Mouse (Mus musculus) intestine, postnatal 0 days (tissue): ENCODE data around the gene Slc16a2. TPM values are rescaled to one million over a fixed set of nuclear protein-coding genes. Genes with fewer than 3 reads are reported as not detected.
A peak's percentile ranks its signal among the peaks of the same experiment; 100 is the strongest.

ENCODE experiments used
- ATAC-seq: fragments of 200-750 bp; cut with Nextera tagmentation; 2 replicates; pipeline ENCODE4 v1.8.0; 2017; ENCODE audit warnings: mild to moderate bottlenecking, moderate TSS enrichment, moderate library complexity
- H3K27ac ChIP-seq: fragments of 300-500 bp; sonication (generic); 2 replicates; pipeline ENCODE4 v1.5.1; 2014; ENCODE audit warnings: mild to moderate bottlenecking, low read depth, low read length, moderate library complexity
- H3K27me3 ChIP-seq: fragments of 300-500 bp; sonication (generic); replicated peaks from 2 replicates; pipeline ENCODE4 v1.6.1; 2014; ENCODE audit warnings: low read length, mixed read lengths; ENCODE audit not compliant: control insufficient read depth, insufficient read depth
- H3K36me3 ChIP-seq: fragments of 300-500 bp; sonication (generic); 2 replicates; pipeline ENCODE4 v1.6.1; 2014; ENCODE audit warnings: mild to moderate bottlenecking, moderate library complexity; ENCODE audit not compliant: control insufficient read depth, insufficient read depth
- H3K4me1 ChIP-seq: fragments of 300-500 bp; sonication (generic); replicated peaks from 2 replicates; pipeline ENCODE4 v1.6.1; 2014; ENCODE audit warnings: antibody characterized with exemption, low read length, mixed read lengths; ENCODE audit not compliant: control insufficient read depth, insufficient read depth
- H3K4me2 ChIP-seq: fragments of 300-500 bp; sonication (generic); replicated peaks from 2 replicates; pipeline ENCODE4 v1.6.1; 2014; ENCODE audit warnings: low read depth, mild to moderate bottlenecking, moderate library complexity
- H3K4me3 ChIP-seq: fragments of 300-500 bp; sonication (generic); 2 replicates; pipeline ENCODE4 v1.5.1; 2014; ENCODE audit warnings: low read depth, low read length
- H3K9ac ChIP-seq: fragments of 300-500 bp; sonication (generic); 2 replicates; pipeline ENCODE4 v1.6.1; 2014; ENCODE audit warnings: mild to moderate bottlenecking, low read depth, low read length
- H3K9me3 ChIP-seq: fragments of 300-500 bp; sonication (generic); 2 replicates; pipeline ENCODE4 v1.6.1; 2016; ENCODE audit warnings: mixed run types; ENCODE audit not compliant: control insufficient read depth
- CTCF ChIP-seq: sonication (generic); IDR thresholded peaks from 2 replicates; pipeline ENCODE4 v1.5.1; 2016; ENCODE audit warnings: low read depth, mild to moderate bottlenecking, control low read depth, antibody characterized with exemption, moderate library complexity
- WGBS: fragments of 180-500 bp; shearing (Covaris S2); extraction: QIAGEN DNeasy Blood & Tissue Kit; methylation state at CpG from one replicate; pipeline ENCODE4 v1.1.7; 2014; 5-methylcytosine and 5-hydroxymethylcytosine counted together
- polyA plus RNA-seq: library from polyadenylated mRNA; unstranded; fragments of >200 nt; fragmentation: Nextera tagmentation; extraction: Ambion mirVana; gene quantifications from 2 replicates; pipeline ENCODE4 v1.2.1, GENCODE M21; 2015

Slc16a2 gene
- polyA plus RNA-seq, 1 experiment from 2014 or later = 5.9 TPM

- Histone ChIP-seq H3K4me1 (no peaks in the 10 kb centered on the region), H3K36me3 (no peaks in the 10 kb centered on the region), H3K4me3 (no peak overlapping the region), H3K27me3 (no peaks in the 10 kb centered on the region; the same call in 1 of the 2 replicates), H3K27ac (no peak overlapping the region), H3K4me2 (no peak overlapping the region), H3K9ac (no peak overlapping the region), H3K9me3 (no peaks in the 10 kb centered on the region)
- ATAC-seq = no peak
- WGBS = 54% methylated on average over 4 of the region's 4 CpGs
- no peak for TF ChIP-seq CTCF
Observed at GRCm38 (mm10) chrX:103658985-103659384, 162.8 kb downstream of the Slc16a2 start.

- Histone ChIP-seq H3K4me1 (no peaks in the 10 kb centered on the region), H3K36me3 (no peaks in the 10 kb centered on the region), H3K9ac (no peak overlapping the region), H3K27me3 (no peaks in the 10 kb centered on the region), H3K4me3 (no peak overlapping the region), H3K4me2 (no peak overlapping the region), H3K9me3 (no peaks in the 10 kb centered on the region), H3K27ac (no peak overlapping the region)
- ATAC-seq = no peak
- WGBS = 13% methylated on average over 2 of the region's 2 CpGs
- no peak for TF ChIP-seq CTCF
Observed at GRCm38 (mm10) chrX:103653021-103653420, 168.8 kb downstream of the Slc16a2 start.

GRCm38 (mm10) chrX:103652048-103652447 is 169.7 kb downstream of the Slc16a2 start:
- Histone ChIP-seq H3K4me1 (no peaks in the 10 kb centered on the region), H3K36me3 (no peaks in the 10 kb centered on the region), H3K4me2 (no peak overlapping the region), H3K9me3 (no peaks in the 10 kb centered on the region), H3K27ac (no peak overlapping the region), H3K4me3 (no peak overlapping the region), H3K27me3 (no peaks in the 10 kb centered on the region), H3K9ac (no peak overlapping the region)
- TF ChIP-seq CTCF = no peak
- ATAC-seq = peak; percentile 64; the same call in 1 of the 2 replicates
- 12% methylated on average over 1 of the region's 1 CpGs for WGBS

Other genes with a start within 250 kb of the Slc16a2 start
- gene Zcchc13, start 191.4 kb downstream of the Slc16a2 start, polyA plus RNA-seq = not detected in 2 replicates
- gene Rlim, start 159.3 kb upstream of the Slc16a2 start, polyA plus RNA-seq = 11.9 and 14.4 TPM in 2 replicates